Mouse (Mus musculus): ENCODE measurements around the gene Tbr1.

DNA sequence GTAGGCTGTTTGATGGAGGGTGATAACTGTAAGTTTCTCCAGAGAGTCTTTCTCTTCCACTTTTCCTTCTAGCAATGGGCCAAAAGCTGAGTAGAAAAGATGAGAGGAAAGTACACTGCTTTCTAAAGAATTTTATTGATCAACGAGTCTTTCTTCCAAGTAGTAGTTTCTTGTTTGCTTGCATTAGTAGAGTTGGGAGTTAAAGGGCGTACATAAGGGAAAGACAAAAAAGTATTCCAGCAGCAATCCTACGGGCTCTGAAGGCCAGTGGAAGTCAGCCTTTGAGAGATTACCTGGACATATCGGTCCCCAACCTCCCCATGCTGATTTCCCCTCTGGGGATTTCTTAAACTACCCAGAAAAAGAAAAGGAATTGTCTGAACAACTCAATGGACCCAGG lies 8.0 kb downstream of the Tbr1 start:
- TF ChIP-seq CTCF (IDR thresholded peaks at IDR 0.05; ENCODE audit: low read depth) (no peak), EP300 (IDR thresholded peaks at IDR 0.05; ENCODE audit: low read depth) (no peak)

Data from liver, postnatal 0 days (tissue).